10 mouse cellular contexts compared by ENCODE assay signal in the genomic region with DNA sequence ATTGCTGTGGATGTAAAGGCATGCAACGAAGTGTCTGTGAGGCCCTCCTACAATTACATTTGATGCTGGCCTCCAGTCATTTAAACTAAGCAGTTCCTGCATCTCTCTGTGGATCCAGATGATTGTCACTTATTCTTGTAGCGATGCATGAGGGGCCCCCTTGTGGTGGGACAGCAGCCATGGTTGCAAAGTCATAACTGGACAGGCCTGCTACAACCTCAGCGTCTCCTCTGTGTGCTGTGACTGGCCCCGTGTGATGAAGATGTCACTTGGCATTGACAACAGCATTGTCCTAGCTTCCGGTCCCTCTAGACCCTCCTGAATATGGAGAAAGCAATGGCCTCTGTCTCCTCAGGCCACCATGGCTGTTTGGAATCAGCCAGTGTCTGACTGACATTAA.
DNase-seq lines count a peak whose midpoint lies in the region; ATAC-seq and TF ChIP-seq lines count a peak whose summit lies in the region.
"Had no signal": no experiment of that assay in that cellular context is flagged by ENCODE, and none has a peak within 500 bp of the region (broad histone marks: within the 10 kb centered on the region; RNA-seq: fewer than 3 reads in every experiment).

No protein-coding gene starts in this region.

- no peak overlapping the region for H3K9ac ChIP-seq in liver, adult 2 months (ENCODE audit: low read depth, low read length)
- no peak overlapping the region for H3K9ac ChIP-seq in liver, embryonic 12.5 days
- no peak overlapping the region for H3K9ac ChIP-seq in liver, postnatal 0 days (replicated peaks)
- no peak overlapping the region for H3K9ac ChIP-seq in neural tube, embryonic 15.5 days (replicated peaks)
- H3K9ac ChIP-seq: embryonic facial prominence, embryonic 13.5 days; liver, embryonic 15.5 days had no signal

- no peak overlapping the region for H3K27ac ChIP-seq in liver, adult 2 months (replicated peaks; ENCODE audit: insufficient read depth, low read depth, low read length)
- no peak overlapping the region for H3K27ac ChIP-seq in liver, embryonic 12.5 days
- H3K27ac ChIP-seq in liver, postnatal 0 days (ENCODE audit: low read depth), result no peak overlapping the region
- peak overlapping the region; percentile 18; the same call in 1 of the 2 replicates for H3K27ac ChIP-seq in neural tube, embryonic 15.5 days (replicated peaks)
- H3K27ac ChIP-seq: embryonic facial prominence, embryonic 13.5 days; liver, embryonic 15.5 days had no signal

- no peak overlapping the region for H3K4me2 ChIP-seq in liver, embryonic 12.5 days
- no peak overlapping the region for H3K4me2 ChIP-seq in liver, postnatal 0 days (ENCODE audit: low read depth, low read length)
- H3K4me2 ChIP-seq in neural tube, embryonic 15.5 days, result no peak overlapping the region
- H3K4me2 ChIP-seq: embryonic facial prominence, embryonic 13.5 days; liver, embryonic 15.5 days had no signal

- no peak for ATAC-seq in liver, embryonic 12.5 days
- ATAC-seq in liver, postnatal 0 days, result no peak
- ATAC-seq in neural tube, embryonic 15.5 days (ENCODE audit: low FRiP score), result peak; percentile 29; the same call in 1 of the 2 replicates
- no peak for ATAC-seq in erythroblast, adult 5-6 weeks (replicated peaks; ENCODE audit: low FRiP score, poor library complexity, severe bottlenecking)

- TF ChIP-seq EP300 in liver, postnatal 0 days (IDR thresholded peaks at IDR 0.05; ENCODE audit: low read depth), result no peak

- H3K27me3 ChIP-seq in liver, adult 2 months (ENCODE audit: control insufficient read depth, insufficient read depth, low read length), result no peaks in the 10 kb centered on the region
- no peaks in the 10 kb centered on the region for H3K27me3 ChIP-seq in liver, embryonic 12.5 days (replicated peaks)
- no peaks in the 10 kb centered on the region for H3K27me3 ChIP-seq in liver, postnatal 0 days (ENCODE audit: insufficient read depth, low read length)
- H3K27me3 ChIP-seq in neural tube, embryonic 15.5 days (replicated peaks), result no peaks in the 10 kb centered on the region
- H3K27me3 ChIP-seq: embryonic facial prominence, embryonic 13.5 days; liver, embryonic 15.5 days had no signal

- no peak for TF ChIP-seq POLR2A in liver, adult 2 months (IDR thresholded peaks at IDR 0.05; ENCODE audit: extremely low read depth, insufficient read depth, low read length)

- no peaks in the 10 kb centered on the region for H3K4me1 ChIP-seq in liver, adult 2 months (ENCODE audit: control insufficient read depth, insufficient read depth, low read length)
- no peaks in the 10 kb centered on the region for H3K4me1 ChIP-seq in liver, embryonic 12.5 days
- no peaks in the 10 kb centered on the region for H3K4me1 ChIP-seq in liver, postnatal 0 days (ENCODE audit: insufficient read depth)
- peaks cover 21% of the 10 kb centered on the region for H3K4me1 ChIP-seq in neural tube, embryonic 15.5 days
- H3K4me1 ChIP-seq: liver, embryonic 15.5 days had no signal

- peaks cover 4% of the 10 kb centered on the region; the same call in 1 of the 2 replicates for H3K36me3 ChIP-seq in liver, adult 2 months (ENCODE audit: control insufficient read depth, insufficient read depth, low read length)
- peaks cover 29% of the 10 kb centered on the region for H3K36me3 ChIP-seq in liver, embryonic 12.5 days
- peaks cover 11% of the 10 kb centered on the region for H3K36me3 ChIP-seq in liver, postnatal 0 days (replicated peaks; ENCODE audit: insufficient read depth, low read length)
- H3K36me3 ChIP-seq in neural tube, embryonic 15.5 days, result peaks cover 22% of the 10 kb centered on the region

- peak; percentile 67 for TF ChIP-seq CTCF in liver, adult 2 months (IDR thresholded peaks at IDR 0.05; ENCODE audit: low read depth, low read length)
- peak; percentile 66 for TF ChIP-seq CTCF in liver, postnatal 0 days (IDR thresholded peaks at IDR 0.05; ENCODE audit: low read depth)

- DNase-seq in liver, adult 2 months (ENCODE audit: extremely low read depth, low read depth, low spot score), result peak; percentile 34
- DNase-seq in adrenal gland, adult 18-20 months (ENCODE audit: low spot score in 2 of 2), result peak; percentile 56 to 57
- DNase-seq in embryo, embryonic 10.5 days (ENCODE audit: low spot score), result peak; percentile 49
- DNase-seq in heart, postnatal 4 days, result peak; percentile 81
- peak; percentile 46 for DNase-seq in liver, postnatal 0 days

- H3K79me2 ChIP-seq in liver, adult 2 months (ENCODE audit: control insufficient read depth, insufficient read depth, low read length), result no peaks in the 10 kb centered on the region

- WGBS in liver, adult 2 months, result 81% methylated on average over 5 of the region's 5 CpGs
- WGBS in liver, embryonic 12.5 days (ENCODE audit: insufficient replicate concordance), result 74% methylated on average over 5 of the region's 5 CpGs
- WGBS in liver, postnatal 0 days (ENCODE audit: insufficient replicate concordance), result 77% methylated on average over 5 of the region's 5 CpGs
- WGBS in neural tube, embryonic 15.5 days, result 74% methylated on average over 5 of the region's 5 CpGs

- no peaks in the 10 kb centered on the region for H3K9me3 ChIP-seq in liver, embryonic 12.5 days (replicated peaks)
- no peaks in the 10 kb centered on the region for H3K9me3 ChIP-seq in liver, postnatal 0 days (ENCODE audit: low read length)
- H3K9me3 ChIP-seq in neural tube, embryonic 15.5 days (replicated peaks), result no peaks in the 10 kb centered on the region
- H3K9me3 ChIP-seq: embryonic facial prominence, embryonic 13.5 days; liver, embryonic 15.5 days had no signal

- no peak overlapping the region for H3K4me3 ChIP-seq in liver, adult 2 months (ENCODE audit: insufficient read depth, low read depth, low read length)
- H3K4me3 ChIP-seq in liver, embryonic 12.5 days, result no peak overlapping the region
- no peak overlapping the region for H3K4me3 ChIP-seq in liver, postnatal 0 days (ENCODE audit: low read depth, low read length)
- no peak overlapping the region for H3K4me3 ChIP-seq in neural tube, embryonic 15.5 days (replicated peaks)
- H3K4me3 ChIP-seq: embryonic facial prominence, embryonic 13.5 days; liver, embryonic 15.5 days had no signal
